Mouse (Mus musculus) heart, postnatal 14 days (tissue): ENCODE measurements at regions not wholly inside any gene's neighbourhood (a gene's known extent, or its start where the extent isn't known, plus 50 kb on each side); places are given as distances from the start of the nearest gene placed in this dataset.

Source experiments
- DNase-seq, 2 experiments: peaks; one replicate each; pipeline ENCODE4 v3.0.0; 2021 to 2022
- intact Hi-C: fragments of 180-260 bp; cut with DNase I; formaldehyde crosslinking; loops from one replicate; pipeline ENCODE4 v1.15.1; 2025

DNA sequence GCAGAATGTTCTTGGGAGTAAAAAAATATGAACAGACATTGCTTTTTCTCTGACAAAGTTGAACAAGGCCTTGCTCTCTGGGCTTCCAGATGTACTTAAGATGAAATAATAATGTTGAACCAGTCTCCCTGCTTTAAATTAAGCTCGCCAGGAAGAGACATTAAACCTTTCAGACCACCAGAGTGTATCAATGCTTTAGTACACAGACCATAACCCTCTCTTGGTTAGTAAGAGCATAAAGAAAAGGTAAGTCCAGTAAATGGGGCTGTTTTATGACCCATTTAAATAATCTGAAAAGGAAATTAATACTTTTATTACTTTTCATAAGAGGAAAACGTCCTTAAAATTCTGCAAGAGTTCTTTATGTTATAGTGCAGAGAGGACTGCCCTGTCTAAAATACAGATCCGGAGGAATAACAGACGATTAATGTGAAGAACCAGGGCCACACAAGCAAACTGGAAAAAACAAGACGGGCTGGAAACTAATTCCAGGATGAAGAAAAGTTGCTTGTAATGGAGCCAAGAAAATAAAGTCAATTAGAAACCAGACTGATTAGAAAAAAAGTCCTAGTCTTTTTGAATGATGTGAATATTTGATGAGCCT is 74.4 kb downstream of the Mettl11b start:
- intact Hi-C loops, result no loop called here

DNA sequence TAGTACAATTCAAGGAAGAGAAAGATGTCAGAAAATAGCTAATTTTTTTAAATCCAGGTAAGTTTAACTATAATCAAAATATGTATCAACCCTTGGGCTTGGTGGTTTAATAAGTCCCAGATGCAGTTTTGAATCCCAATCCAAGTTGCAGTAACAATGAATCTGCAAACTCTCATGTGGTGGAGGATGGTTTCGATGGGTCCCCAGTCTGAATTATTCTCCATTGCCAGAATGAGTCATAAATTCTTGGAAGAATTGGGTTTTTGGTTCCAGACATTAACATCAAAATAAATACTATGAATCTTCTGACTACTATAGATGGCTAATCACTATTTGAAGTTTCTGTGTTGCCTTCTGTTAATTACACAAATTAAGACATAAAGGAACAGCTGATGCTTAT is 82.9 kb downstream of the Mettl11b start:
- intact Hi-C loops, result no loop called here
- no peak for DNase-seq

More for the DNA sequence above, 74.4 kb downstream of the Mettl11b start:
- no peak for DNase-seq

DNA sequence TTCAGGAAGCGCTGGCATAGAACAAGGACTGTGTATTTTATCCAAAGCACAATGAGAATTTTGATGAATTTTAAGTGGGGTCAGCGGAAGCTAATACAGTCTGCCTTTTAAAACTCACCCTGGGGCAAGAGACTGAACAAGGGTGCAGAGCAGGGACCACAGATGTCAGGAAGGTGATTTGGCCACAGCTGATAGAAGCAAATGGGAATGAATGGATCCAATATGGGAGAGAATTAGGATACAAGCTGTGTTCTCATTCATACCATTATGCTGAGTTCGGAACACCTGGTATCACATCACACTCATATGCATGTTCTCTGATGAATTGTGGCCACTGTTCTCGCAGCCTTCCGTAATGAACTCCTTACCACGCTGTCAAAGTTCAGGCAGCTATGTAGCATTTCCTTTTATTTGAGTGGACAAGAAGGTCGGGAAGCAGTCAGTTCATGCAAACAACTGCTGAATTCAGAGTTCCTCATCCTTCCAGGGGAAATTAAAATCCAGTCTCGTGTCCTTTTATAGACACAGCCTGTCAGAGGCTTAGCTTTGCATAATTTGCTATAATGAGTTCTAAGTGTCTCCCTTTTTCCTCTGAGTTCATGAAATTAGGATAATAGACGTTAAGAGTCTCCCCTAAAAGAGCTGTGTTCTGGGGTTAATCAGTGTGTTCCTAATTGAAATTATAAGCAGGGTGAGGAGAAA is 84.4 kb downstream of the Mettl11b start:
- intact Hi-C loops, result no loop called here
- no peak for DNase-seq

DNA sequence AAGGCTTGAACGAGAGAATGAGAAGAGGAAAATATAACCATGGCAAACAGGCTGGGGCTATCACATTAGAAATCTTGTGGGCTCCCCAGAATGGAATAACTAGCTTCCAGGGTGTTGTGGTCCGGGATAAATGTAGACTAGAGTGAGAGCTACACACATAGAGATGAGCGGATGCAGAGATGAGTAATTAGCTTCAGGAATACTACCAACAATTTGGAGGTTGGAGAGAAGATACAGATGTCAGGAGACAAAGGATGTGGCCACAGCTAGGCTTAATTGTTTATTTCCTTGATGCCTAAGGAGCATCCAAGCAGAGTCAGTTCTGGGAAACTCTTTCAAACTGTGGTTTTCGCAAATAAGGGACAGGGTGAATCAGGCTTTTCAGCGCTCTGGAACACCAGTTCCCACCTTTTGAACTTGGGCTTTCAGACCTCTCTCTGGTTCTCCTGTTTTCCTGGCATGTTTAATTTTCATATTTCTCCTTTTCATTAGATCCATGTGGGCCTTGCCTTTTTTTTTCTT is 94.7 kb downstream of the Mettl11b start:
- intact Hi-C loops, result no loop called here
- no peak for DNase-seq

DNA sequence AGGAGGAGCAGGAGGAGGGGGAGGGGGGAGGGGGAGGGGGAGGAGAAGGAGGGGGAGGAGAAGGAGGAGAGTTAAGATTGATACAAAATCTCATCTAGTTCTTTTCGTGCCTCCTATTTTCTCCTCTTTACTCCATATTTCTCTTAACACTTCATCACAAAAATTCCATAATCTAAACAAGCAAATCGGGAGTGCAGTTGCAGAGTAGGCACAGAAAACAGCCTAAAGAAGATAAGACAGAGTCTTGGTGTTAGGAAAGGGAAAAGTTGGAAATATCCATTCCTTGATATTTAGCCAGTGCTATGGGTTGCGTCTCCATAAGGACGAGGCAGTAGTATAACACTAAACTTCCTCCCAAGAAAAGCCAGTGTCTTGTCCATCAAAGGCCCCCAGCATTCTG is 100.1 kb downstream of the Mettl11b start:
- intact Hi-C loops, result no loop called here
- no peak for DNase-seq

DNA sequence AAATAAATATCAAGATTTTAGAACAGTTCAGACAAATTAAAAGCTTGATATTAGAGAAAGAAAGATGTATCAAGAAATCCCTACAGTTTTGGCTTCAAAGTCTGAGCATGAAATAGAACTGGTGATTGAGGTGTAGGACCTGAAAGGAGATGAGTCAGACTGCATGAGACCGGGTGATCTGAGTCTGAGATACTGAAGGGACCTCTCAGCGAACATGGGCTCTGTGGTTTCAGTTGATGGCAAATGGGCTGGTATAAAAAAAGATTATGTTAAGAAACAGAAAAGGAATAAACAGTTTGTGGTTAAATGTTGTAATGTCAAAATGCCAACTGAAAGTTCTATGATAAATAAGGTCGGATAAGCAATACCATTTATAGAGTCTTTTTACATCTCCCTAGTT is 103.7 kb downstream of the Mettl11b start:
- DNase-seq, result no peak
- intact Hi-C loops, result no loop called here

DNA sequence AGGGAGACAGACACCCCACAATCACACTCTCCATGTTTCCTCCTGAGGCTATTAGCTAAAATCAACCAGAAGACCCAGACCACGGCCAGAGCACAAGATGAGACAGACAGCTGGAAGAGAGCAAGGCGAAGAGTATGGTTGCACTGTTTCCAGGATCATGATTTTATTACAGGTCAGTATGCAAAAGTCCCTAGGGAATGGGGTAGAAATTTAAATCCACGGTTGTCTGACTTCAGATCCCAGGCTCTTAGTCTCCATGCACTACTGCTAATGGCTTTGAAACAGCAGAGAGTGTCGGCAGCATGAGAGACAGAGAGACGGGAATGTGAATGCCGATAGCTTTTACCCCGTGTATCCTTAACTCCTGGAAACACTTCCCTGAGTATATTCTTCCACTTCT is 105.2 kb downstream of the Mettl11b start:
- intact Hi-C loops, result no loop called here
- no peak for DNase-seq

DNA sequence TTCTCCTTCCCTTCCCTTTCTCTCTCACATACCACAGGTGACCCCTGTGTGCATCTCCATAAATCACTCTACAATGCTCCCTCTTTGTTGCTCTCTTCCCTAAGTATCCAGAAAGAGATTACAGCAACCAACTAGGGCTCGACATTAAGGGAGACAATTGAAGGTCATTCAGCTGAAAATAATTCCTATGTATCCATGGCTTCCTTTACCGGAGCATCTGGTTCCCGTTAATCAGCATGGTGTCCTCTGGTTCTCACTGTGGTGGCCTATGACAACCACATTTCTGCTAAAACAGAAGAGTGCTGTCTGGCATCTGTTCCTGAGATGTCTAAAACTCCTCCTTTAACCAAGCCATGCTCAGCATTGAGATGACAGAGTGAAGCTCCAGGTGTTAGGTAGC is 106.9 kb downstream of the Mettl11b start:
- intact Hi-C loops, result no loop called here
- no peak for DNase-seq

DNA sequence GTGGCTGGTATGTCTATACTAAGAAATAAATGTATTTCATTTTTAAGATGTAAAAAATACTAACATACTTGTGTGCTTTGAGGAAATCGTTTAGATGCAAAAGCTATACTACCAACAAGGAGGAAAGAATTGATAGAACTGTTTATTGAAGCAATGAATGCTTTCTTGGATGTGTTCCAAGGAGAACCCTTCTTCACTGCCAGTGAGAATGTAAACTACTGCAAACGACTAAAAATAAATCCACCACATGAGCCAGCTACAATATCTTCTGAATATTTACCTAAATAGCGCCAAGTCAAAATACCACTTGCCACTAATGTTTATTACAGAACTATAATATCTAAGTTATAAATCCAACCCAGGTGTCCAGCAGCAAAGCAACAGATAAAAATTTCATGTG is 108.4 kb downstream of the Mettl11b start:
- intact Hi-C loops, result no loop called here
- no peak for DNase-seq

DNA sequence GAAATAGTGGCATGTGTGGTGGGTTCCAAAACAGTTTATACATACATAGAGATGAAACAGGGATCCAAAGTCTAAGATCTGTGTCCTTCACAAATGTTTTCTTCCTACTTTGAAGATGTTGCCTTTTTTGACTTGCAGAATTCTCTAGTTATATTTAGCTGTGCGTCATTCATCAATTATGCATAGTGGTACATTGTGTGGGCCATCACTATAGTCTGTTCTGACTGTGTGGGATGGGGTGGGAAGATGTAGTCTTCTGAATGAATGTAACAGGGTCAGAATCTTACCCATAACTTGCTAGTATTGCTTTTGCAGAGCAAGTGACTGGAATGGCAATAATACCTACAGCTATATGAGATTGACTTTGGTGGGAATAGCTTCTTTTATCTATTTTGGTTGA is 116.6 kb downstream of the Mettl11b start:
- intact Hi-C loops, result no loop called here
- no peak for DNase-seq

DNA sequence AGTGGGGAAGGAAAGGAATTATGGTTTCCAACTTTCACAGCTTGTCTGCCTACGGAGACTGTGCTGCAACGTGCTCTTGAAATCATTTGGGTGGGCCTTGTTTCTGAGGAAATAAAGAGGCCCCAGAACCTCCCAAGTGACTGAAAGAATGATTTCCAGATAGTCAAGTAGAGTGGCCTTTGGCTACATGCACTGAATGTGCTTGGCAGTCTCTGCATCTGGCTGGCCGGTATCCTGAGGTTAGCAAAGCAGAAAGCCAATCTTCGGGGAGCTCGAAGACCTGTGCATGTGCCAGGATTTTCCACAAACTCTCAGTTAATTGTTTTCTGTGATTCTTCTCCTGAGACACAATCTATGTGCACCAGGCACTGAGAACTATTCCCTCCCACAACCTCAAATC is 117.3 kb downstream of the Mettl11b start:
- peak; percentile 25 to 30 for DNase-seq
- intact Hi-C loops, result no loop called here

DNA sequence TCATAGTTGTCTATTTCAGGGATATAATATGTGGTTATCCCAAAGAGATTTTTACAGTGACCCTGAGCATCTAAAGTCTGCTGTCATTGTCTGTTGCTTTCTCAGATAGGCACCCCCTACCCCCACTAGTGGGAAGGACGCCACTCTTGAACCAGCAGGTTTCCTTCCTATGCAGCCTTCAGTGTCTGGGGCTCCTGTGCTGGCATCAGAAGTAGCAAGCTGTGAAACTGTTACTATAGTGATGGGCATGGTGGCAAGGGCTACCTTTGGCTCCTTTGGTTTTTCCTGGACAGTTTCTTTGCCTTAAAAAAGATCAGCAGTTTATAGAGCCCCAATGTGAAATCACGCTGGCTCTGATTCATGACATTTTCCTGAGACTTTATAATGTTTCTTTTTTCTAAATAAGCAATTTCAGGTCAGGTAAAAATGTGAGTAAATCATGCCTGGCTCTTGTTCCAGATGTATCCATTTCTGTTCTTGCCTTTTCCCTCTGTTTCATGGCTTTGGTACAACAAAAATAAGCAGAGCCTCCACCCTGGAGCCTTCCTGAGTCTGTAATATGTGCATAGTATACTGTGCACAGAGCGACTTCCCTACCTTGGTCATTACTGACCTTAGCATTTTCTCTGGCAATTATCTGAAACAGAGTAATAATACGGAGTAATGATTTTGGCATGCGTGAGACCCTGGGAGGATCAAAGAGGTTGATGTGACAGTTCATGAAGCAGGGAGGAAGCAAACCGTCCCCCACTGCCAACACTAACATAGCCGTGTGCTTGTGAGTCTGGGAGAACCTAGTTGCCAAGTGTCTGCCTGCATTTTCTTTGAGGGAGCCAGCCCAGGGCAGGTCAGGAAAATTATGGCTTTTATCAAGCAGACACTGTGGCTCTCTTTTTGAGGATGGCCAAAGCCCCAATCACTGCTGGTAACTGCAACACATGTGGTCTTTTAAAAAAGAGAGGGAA is 124.8 kb downstream of the Mettl11b start:
- intact Hi-C loops, result no loop called here
- DNase-seq, result no peak

DNA sequence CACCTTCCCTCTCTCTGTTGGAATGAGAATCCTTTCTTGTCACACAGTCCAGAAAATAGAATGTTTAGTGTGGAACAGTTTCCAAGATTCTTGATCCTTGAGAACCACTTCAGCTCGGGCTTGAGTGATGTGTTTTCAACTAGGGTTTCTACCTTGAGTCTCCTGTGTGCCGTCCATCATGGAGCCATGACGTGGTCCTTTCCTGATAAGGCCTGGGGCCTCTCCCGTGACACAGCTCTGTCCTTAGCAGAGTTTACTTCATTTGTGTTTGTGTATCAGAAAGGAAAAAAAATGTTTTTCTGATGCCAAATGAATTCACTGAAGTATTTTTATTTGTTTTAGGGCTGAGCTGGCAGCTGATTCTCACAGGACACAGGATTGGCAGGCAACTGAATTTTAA is 148.6 kb downstream of the Mettl11b start:
- intact Hi-C loops, result no loop called here
- DNase-seq, result no peak

DNA sequence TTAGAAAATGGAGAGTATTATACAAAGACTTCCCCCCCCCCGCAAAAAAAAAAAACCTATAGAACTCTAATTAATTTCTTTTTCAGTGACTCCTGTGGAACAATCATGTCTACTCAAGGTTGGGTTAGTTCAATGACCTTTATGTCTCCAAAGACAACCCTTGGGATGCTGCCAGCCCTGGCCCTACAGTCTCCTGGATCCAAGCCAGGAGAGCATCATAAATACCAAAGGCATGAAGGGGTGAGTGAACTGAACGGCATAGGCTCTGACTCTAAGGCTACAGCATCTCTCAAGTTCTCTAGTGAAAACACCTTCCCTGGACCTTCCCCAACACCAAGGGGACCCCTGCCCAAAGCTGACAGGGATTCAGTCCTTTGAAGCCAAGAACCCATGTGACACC is 149.4 kb downstream of the Mettl11b start:
- DNase-seq, result peak in 1 of 2 experiments; percentile 12
- intact Hi-C loops, result no loop called here

DNA sequence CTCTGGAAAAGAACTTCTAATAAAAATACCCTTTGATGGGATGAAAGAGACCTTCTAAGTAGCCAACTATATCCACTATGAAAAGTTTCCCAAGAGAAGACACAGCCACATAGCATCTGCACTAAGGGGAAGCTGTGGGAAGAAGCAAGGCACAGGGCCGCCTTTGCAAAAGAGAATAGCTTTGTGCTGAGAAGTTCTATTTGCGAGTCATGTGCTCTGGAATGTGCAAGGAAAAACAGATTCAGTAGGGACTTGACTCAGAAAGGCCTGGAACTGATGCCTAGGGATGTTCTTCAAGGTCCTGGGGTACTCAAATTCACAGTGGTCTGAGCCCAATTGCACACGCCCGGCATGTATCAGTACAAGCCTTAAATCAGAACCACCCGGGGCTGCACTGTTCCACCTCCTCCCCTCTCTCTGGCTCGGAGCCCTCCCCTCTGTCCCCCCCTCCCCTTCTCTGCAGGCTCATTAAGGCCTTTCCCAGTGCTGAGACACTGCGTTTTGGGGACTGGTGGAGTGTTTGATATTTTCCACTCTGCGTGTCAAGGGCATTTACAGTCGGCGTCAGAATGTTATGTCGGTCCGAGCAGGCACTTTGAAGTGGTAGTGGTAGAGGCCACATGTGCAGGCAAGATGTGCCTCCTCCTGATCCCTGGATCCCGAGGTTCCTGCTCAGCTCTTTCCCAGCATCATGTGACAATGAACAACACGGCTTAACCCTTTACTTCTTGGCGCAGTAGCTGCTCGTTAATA is 150.4 kb downstream of the Mettl11b start:
- intact Hi-C loops, result no loop called here
- DNase-seq, result no peak

DNA sequence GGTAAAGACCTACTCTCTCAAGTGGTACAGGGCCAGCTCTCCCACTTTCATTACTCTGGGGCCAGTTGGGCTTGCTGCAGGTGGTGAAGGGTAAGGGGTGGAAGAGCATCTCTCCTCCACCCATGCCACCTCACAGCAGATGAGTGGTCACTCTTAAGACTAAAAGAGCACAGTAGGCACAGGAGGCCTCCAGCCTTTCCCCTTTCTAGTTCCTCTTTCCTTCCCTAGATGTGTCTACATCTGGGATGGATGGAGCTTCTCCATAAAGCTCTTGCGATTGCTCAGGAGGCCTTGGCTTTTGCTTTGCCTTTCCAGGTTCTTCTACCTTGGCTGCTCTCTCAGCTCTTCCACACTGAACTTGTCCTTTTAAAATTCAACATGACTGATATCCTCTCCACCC is 151.5 kb downstream of the Mettl11b start:
- DNase-seq, result no peak
- intact Hi-C loops, result no loop called here

DNA sequence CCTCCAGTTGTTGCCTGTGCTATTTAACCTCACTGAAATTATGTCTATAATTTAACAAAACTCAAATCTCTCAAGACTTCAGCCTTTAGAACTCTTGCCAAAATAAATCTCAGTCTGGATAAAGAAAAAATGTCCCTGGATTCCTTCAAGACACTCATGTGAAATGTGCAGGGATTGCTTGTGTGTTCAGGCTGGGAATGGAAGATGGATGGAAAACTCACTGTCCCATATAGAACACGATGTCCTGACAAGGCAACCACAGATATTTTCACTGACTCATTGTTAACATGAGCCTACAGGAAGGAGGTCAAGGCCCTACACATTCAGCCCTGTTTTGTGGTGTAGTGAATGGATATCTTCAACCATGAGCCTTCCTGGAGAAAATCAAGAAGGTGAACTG is 160.3 kb upstream of the Gorab start:
- intact Hi-C loops, result no loop called here

DNA sequence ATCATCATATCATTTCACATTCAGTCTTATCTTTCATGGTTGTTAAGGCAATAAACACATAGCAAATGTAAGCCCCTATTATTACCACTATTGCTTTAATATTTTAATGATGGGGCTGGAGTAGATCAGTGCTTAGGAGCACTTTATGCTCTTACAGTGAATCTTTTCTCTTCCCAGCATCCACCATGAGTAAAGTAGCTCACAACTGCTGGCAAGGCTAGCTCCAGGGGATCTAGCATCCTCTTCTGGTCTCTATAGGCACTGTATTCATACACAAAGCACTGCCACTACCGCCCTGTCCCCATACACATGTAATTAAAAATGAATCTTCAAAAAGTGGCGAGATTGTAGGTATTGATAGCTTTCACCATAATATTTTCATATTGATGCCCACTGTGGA is 159.6 kb upstream of the Gorab start:
- DNase-seq, result no peak
- intact Hi-C loops, result no loop called here

More for the DNA sequence above, 160.3 kb upstream of the Gorab start:
- no peak for DNase-seq

DNA sequence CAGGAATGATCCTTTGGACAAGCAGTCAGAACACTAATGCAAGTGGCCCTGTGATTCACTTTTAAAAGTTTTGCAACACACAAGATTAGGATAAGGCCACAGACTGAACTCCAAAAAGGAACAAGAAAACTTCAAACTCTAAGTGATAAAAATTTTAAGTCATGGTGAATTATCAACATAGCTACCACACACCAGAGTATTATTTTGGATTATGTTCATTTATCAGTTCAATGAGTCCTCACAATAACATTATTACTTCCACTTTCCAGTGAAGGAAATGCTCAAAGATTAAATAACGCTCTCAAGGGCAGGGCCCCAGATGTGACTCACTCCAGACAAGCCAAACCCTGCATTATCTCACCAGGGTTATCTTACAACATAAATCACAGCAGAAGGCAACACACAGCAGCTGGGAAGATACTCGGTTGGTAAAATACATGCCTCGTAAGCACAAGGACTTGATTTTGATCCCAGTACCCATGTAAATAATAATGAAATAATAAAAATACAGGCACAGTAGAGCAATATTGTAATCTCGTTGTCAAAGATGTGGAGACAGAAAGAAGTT is 158.8 kb upstream of the Gorab start:
- DNase-seq, result no peak
- intact Hi-C loops, result no loop called here

DNA sequence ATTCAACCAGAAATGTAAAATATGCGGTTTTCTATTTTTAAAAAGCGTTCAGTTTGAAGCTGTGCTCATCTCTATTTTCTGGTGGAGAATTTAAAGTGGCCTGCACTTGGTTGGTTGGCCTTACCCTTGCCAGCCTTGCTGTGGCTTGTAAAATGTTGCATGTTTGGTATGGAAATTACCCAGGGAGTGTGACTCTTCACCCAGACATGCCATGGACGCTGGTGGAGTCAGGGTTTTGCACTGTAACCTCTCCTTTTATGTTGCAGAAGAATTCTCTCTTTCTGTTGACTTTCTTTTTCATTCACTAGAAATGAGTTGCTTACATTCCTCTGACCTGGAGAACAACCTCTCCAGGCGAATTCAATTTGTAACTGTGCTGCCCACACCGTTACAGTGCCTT is 157.5 kb upstream of the Gorab start:
- no peak for DNase-seq
- intact Hi-C loops, result no loop called here
